Mouse (Mus musculus) midbrain, embryonic 10.5 days (tissue): ENCODE results near the gene Exoc3l4. TPM values are rescaled to one million over a fixed set of nuclear protein-coding genes. Genes with fewer than 3 reads are reported as not detected.

Source experiments
- DNase-seq: peaks from one replicate; pipeline ENCODE4 v3.0.0-alpha.2; 2017; ENCODE audit warnings: low spot score
- H3K27ac ChIP-seq: fragments of 300-500 bp; sonication (generic); replicated peaks from 2 replicates; pipeline ENCODE4 v1.5.1; 2016; ENCODE audit warnings: mild to moderate bottlenecking
- H3K27me3 ChIP-seq: fragments of 300-500 bp; sonication (generic); 2 replicates; pipeline ENCODE4 v1.6.1; 2016; ENCODE audit warnings: low read depth, mild to moderate bottlenecking; ENCODE audit not compliant: poor library complexity, severe bottlenecking
- H3K36me3 ChIP-seq: fragments of 300-500 bp; sonication (generic); 2 replicates; pipeline ENCODE4 v1.6.1; 2016; ENCODE audit warnings: mild to moderate bottlenecking, moderate library complexity
- H3K4me1 ChIP-seq: fragments of 300-500 bp; sonication (generic); 2 replicates; pipeline ENCODE4 v1.6.1; 2016
- H3K4me3 ChIP-seq: fragments of 300-500 bp; sonication (generic); 2 replicates; pipeline ENCODE4 v1.5.1; 2016; ENCODE audit warnings: mild to moderate bottlenecking, moderate library complexity
- H3K9me3 ChIP-seq: fragments of 300-500 bp; sonication (generic); replicated peaks from 2 replicates; pipeline ENCODE4 v1.6.1; 2016; ENCODE audit warnings: mild to moderate bottlenecking
- WGBS: fragments of 180-500 bp; shearing (Covaris S2); methylation state at CpG from one replicate; pipeline ENCODE4 v1.1.7; 2016; 5-methylcytosine and 5-hydroxymethylcytosine counted together
- polyA plus RNA-seq: library from polyadenylated mRNA; unstranded; fragments of >200 nt; fragmentation: Nextera tagmentation; extraction: Ambion mirVana; gene quantifications from 2 replicates; pipeline ENCODE4 v1.2.1, GENCODE M21; 2016

The Exoc3l4 gene
- polyA plus RNA-seq, 1 experiment from 2014 or later = 4.3 TPM

- 94% methylated on average over 13 of the region's 13 CpGs for WGBS
- no peak overlapping the region for H3K4me3 ChIP-seq
- no peaks in the 10 kb centered on the region for H3K27me3 ChIP-seq
- H3K27ac ChIP-seq = no peak overlapping the region
- H3K4me1 ChIP-seq = 0 out of 2 replicates have a peak, but pooled peaks cover 14% of the 10 kb centered on the region
- H3K36me3 ChIP-seq = no peaks in the 10 kb centered on the region
- H3K9me3 ChIP-seq = no peaks in the 10 kb centered on the region
- DNase-seq = no peak
These were observed 30.8 kb upstream of the Exoc3l4 start for GRCm38 (mm10) chr12:111385883-111386641.

GRCm38 (mm10) chr12:111386642-111387120 lies 30.1 kb upstream of the Exoc3l4 start:
- Histone ChIP-seq H3K27ac (no peak overlapping the region), H3K4me3 (no peak overlapping the region), H3K9me3 (no peaks in the 10 kb centered on the region), H3K27me3 (no peaks in the 10 kb centered on the region), H3K36me3 (no peaks in the 10 kb centered on the region), H3K4me1 (0 out of 2 replicates have a peak, but pooled peaks cover 10% of the 10 kb centered on the region)
- WGBS = 68% methylated on average over 8 of the region's 8 CpGs
- no peak for DNase-seq

GRCm38 (mm10) chr12:111387146-111387545 lies 29.7 kb upstream of the Exoc3l4 start:
- H3K4me1 ChIP-seq = 0 out of 2 replicates have a peak, but pooled peaks cover 8% of the 10 kb centered on the region
- no peaks in the 10 kb centered on the region for H3K27me3 ChIP-seq
- no peak overlapping the region for H3K27ac ChIP-seq
- no peaks in the 10 kb centered on the region for H3K36me3 ChIP-seq
- no peaks in the 10 kb centered on the region for H3K9me3 ChIP-seq
- no peak for DNase-seq
- 89% methylated on average over 4 of the region's 4 CpGs for WGBS
- no peak overlapping the region for H3K4me3 ChIP-seq

- no peak overlapping the region for H3K27ac ChIP-seq
- 0 out of 2 replicates have a peak, but pooled peaks cover 6% of the 10 kb centered on the region for H3K27me3 ChIP-seq
- 81% methylated on average over 6 of the region's 6 CpGs for WGBS
- DNase-seq = no peak
- no peaks in the 10 kb centered on the region for H3K36me3 ChIP-seq
- H3K9me3 ChIP-seq = no peaks in the 10 kb centered on the region
- H3K4me1 ChIP-seq = no peaks in the 10 kb centered on the region
- H3K4me3 ChIP-seq = no peak overlapping the region
These were observed 22.8 kb upstream of the Exoc3l4 start for GRCm38 (mm10) chr12:111394008-111394407.

GRCm38 (mm10) chr12:111396997-111397396 lies 19.8 kb upstream of the Exoc3l4 start:
- H3K36me3 ChIP-seq = no peaks in the 10 kb centered on the region
- peaks cover 18% of the 10 kb centered on the region for H3K27me3 ChIP-seq
- H3K27ac ChIP-seq = no peak overlapping the region
- H3K4me3 ChIP-seq = no peak overlapping the region
- DNase-seq = no peak
- no peaks in the 10 kb centered on the region for H3K9me3 ChIP-seq
- WGBS = 74% methylated on average over 5 of the region's 5 CpGs
- H3K4me1 ChIP-seq = peaks cover 5% of the 10 kb centered on the region

GRCm38 (mm10) chr12:111401454-111402184 lies 15.2 kb upstream of the Exoc3l4 start:
- Histone ChIP-seq H3K27ac (0 out of 2 replicates have a peak overlapping the region, but pooled peaks have one; percentile 18), H3K4me1 (peaks cover 12% of the 10 kb centered on the region), H3K36me3 (no peaks in the 10 kb centered on the region), H3K9me3 (no peaks in the 10 kb centered on the region), H3K27me3 (peaks cover 41% of the 10 kb centered on the region), H3K4me3 (0 out of 2 replicates have a peak overlapping the region, but pooled peaks have one; percentile 1)
- peak; percentile 81 for DNase-seq
- 22% methylated on average over 15 of the region's 15 CpGs for WGBS

- Histone ChIP-seq H3K9me3 (no peaks in the 10 kb centered on the region), H3K27ac (no peak overlapping the region), H3K4me3 (no peak overlapping the region), H3K27me3 (peaks cover 68% of the 10 kb centered on the region), H3K4me1 (peaks cover 27% of the 10 kb centered on the region), H3K36me3 (no peaks in the 10 kb centered on the region)
- WGBS = 64% methylated on average over 10 of the region's 10 CpGs
- DNase-seq = no peak
These were observed 11.9 kb upstream of the Exoc3l4 start for GRCm38 (mm10) chr12:111404880-111405279.

GRCm38 (mm10) chr12:111406622-111407021 lies 10.2 kb upstream of the Exoc3l4 start, which contains the start of gene Lbhd2:
TSS of gene Lbhd2 (plus strand) at chr12:111406809.
- peak within 1 kb of the TSS; percentile 27; the same call in 1 of the 2 replicates for H3K4me3 ChIP-seq
- no peaks in the 10 kb centered on the region for H3K9me3 ChIP-seq
- H3K4me1 ChIP-seq = peaks cover 32% of the 10 kb centered on the region
- no peak within 1 kb of the TSS for H3K27ac ChIP-seq
- peaks cover 74% of the 10 kb centered on the region for H3K27me3 ChIP-seq
- no peak for DNase-seq
- H3K36me3 ChIP-seq = no peaks in the 10 kb centered on the region
- 2% methylated on average over 24 of the region's 24 CpGs for WGBS

- 16% methylated on average over 5 of the region's 5 CpGs for WGBS
- peaks cover 78% of the 10 kb centered on the region for H3K27me3 ChIP-seq
- H3K4me3 ChIP-seq = no peak overlapping the region; the same call in 1 of the 2 replicates
- no peak for DNase-seq
- H3K9me3 ChIP-seq = no peaks in the 10 kb centered on the region
- H3K4me1 ChIP-seq = peaks cover 38% of the 10 kb centered on the region
- 0 out of 2 replicates have a peak overlapping the region, but pooled peaks have one; percentile 9 for H3K27ac ChIP-seq
- no peaks in the 10 kb centered on the region for H3K36me3 ChIP-seq
These were observed 7.2 kb upstream of the Exoc3l4 start for GRCm38 (mm10) chr12:111409583-111409982.

- Histone ChIP-seq H3K9me3 (no peaks in the 10 kb centered on the region), H3K36me3 (no peaks in the 10 kb centered on the region), H3K27me3 (peaks cover 82% of the 10 kb centered on the region), H3K4me1 (peaks cover 39% of the 10 kb centered on the region), H3K27ac (no peak overlapping the region), H3K4me3 (no peak overlapping the region)
- no peak for DNase-seq
- 83% methylated on average over 8 of the region's 8 CpGs for WGBS
These were observed 5.0 kb upstream of the Exoc3l4 start for GRCm38 (mm10) chr12:111411631-111412355.

- Histone ChIP-seq H3K9me3 (no peaks in the 10 kb centered on the region), H3K27ac (peak overlapping the region; percentile 56), H3K27me3 (peaks cover 81% of the 10 kb centered on the region), H3K36me3 (no peaks in the 10 kb centered on the region), H3K4me1 (peaks cover 43% of the 10 kb centered on the region), H3K4me3 (peak overlapping the region; percentile 47)
- 23% methylated on average over 12 of the region's 12 CpGs for WGBS
- peak; percentile 13 for DNase-seq
These were observed 4.1 kb upstream of the Exoc3l4 start for GRCm38 (mm10) chr12:111412581-111413284.

GRCm38 (mm10) chr12:111413300-111413699 lies 3.5 kb upstream of the Exoc3l4 start:
- Histone ChIP-seq H3K27me3 (peaks cover 81% of the 10 kb centered on the region), H3K9me3 (no peaks in the 10 kb centered on the region), H3K36me3 (no peaks in the 10 kb centered on the region), H3K4me3 (peak overlapping the region; percentile 47), H3K27ac (peak overlapping the region; percentile 56), H3K4me1 (peaks cover 44% of the 10 kb centered on the region)
- WGBS = 1% methylated on average over 21 of the region's 21 CpGs
- DNase-seq = peak; percentile 90
